18 mouse cellular contexts compared by ENCODE assay signal in the genomic region with DNA sequence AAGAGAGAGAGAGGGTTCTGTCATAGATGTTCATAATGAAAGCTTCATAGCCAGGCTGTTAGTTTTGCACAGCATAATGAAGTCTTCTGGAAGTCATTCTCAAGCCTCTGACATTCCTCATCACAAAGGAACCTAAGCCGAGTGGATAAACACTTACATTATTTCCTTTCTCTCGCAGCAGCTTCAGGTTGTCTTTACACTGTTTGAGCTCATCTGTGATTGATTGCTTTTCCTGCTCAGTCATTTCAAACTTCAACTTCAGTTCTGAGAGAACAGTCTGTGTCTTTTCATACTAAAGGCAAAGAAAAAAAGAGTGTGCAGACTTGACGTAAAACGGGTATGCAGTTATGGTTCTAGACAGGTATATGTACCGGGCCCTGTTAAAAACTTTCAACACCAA.
"Had no signal": no experiment of that assay in that cellular context is flagged by ENCODE, and none has a peak within 500 bp of the region (broad histone marks: within the 10 kb centered on the region; RNA-seq: fewer than 3 reads in every experiment).

No protein-coding gene starts in this region.

- H3K27me3 ChIP-seq: limb, embryonic 12.5 days; liver, embryonic 12.5 days; liver, embryonic 15.5 days; lung, embryonic 15.5 days; megakaryocyte, embryonic 14.5 days had no signal

- H3K9ac ChIP-seq: limb, embryonic 12.5 days; liver, embryonic 12.5 days; liver, embryonic 15.5 days; lung, embryonic 15.5 days had no signal

- H3K4me2 ChIP-seq: limb, embryonic 12.5 days; liver, embryonic 12.5 days; liver, embryonic 15.5 days; lung, embryonic 15.5 days; midbrain, embryonic 11.5 days had no signal

- H3K4me3 ChIP-seq: layer of hippocampus, adult 2 months; limb, embryonic 12.5 days; liver, embryonic 12.5 days; liver, embryonic 15.5 days; lung, embryonic 15.5 days; megakaryocyte, embryonic 14.5 days had no signal

- H3K9me3 ChIP-seq: limb, embryonic 12.5 days; liver, embryonic 12.5 days; liver, embryonic 15.5 days; lung, embryonic 15.5 days; megakaryocyte, embryonic 14.5 days had no signal

- DNase-seq: kidney, adult 9 months; kidney, postnatal 25 days; layer of hippocampus, adult 9-11 months; liver; lung, adult 18-20 months; lung, postnatal 10 days; lung, postnatal 36 days; midbrain, embryonic 14.5 days; thymus, adult 18-20 months; thymus, postnatal 25 days had no signal

- H3K27ac ChIP-seq: kidney, postnatal 0 days; layer of hippocampus, adult 2 months; limb, embryonic 12.5 days; liver, embryonic 12.5 days; liver, embryonic 15.5 days; lung, embryonic 15.5 days had no signal

- H3K4me1 ChIP-seq: limb, embryonic 12.5 days; liver, embryonic 12.5 days; liver, embryonic 15.5 days; lung, embryonic 15.5 days had no signal

- ATAC-seq: liver, embryonic 12.5 days had no signal
